In the genomic region with DNA sequence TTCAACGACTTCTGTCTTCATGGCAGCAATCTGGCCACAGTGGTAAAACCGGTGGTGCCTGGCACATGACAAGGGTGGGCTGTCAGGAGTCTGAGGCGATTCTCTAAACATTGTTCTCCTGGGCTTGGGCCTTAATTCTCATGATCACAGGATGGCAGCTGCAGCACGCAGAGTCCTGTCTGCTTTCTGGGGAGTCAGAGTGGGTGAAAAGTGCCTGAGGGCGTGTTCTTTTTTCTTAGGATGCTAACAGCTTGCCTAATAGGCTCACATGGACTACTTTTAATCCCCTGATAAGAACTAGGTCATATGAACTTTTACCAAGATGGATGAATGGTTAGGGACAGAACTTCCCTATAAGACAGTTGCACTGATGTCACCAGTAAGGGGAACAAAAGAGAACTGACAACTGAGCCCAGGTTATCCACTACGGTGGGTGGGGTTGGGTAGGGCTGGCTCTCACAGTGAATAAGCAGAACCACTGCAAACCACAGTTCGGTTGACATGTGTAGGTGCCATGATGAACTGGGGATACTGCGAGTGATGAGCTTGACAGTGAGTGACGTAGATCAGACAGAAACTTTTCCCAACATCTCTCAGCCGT, we compare ENCODE assay signal across 24 mouse cellular contexts. TPM values are rescaled to one million over a fixed set of nuclear protein-coding genes. Genes with fewer than 3 reads are reported as not detected.
DNase-seq lines count a peak whose midpoint lies in the region; ATAC-seq and TF ChIP-seq lines count a peak whose summit lies in the region.
"Had no signal": no experiment of that assay in that cellular context is flagged by ENCODE, and none has a peak within 500 bp of the region (broad histone marks: within the 10 kb centered on the region; RNA-seq: fewer than 3 reads in every experiment).

No protein-coding gene starts in this region.

- H3K9ac ChIP-seq in hindbrain, embryonic 13.5 days = no peak overlapping the region
- H3K9ac ChIP-seq in forebrain, embryonic 14.5 days (ENCODE audit: low read length) = no peak overlapping the region
- H3K9ac ChIP-seq: liver, postnatal 0 days had no signal

- H3K27ac ChIP-seq in hindbrain, embryonic 10.5 days = peak overlapping the region; percentile 84
- H3K27ac ChIP-seq in hindbrain, embryonic 13.5 days = no peak overlapping the region
- peak overlapping the region; percentile 76; the same call in 1 of the 2 replicates for H3K27ac ChIP-seq in forebrain, embryonic 14.5 days (ENCODE audit: low read depth, low read length)
- H3K27ac ChIP-seq: embryonic facial prominence, embryonic 10.5 days; kidney, postnatal 0 days; left cerebral cortex, adult 2 months; limb, embryonic 10.5 days; stomach, postnatal 0 days had no signal

- DNase-seq in hindbrain, embryonic 10.5 days (ENCODE audit: low spot score) = no peak
- peak; percentile 23 for DNase-seq in lung, postnatal 36 days
- no peak for DNase-seq in lung, adult 2 months
- DNase-seq in forebrain, embryonic 14.5 days (ENCODE audit: low spot score) = peak; percentile 47
- no peak for DNase-seq in thymus, postnatal 14 days
- DNase-seq in kidney, adult 8-10 months = no peak
- DNase-seq: adrenal gland, postnatal 14 days; cerebellum, adult 11-12 months; cerebellum, postnatal 25 days; heart, adult 18-20 months; heart, postnatal 4 days; liver, postnatal 0 days; lung, postnatal 4 days; midbrain, embryonic 14.5 days; right cerebral cortex, postnatal 4 days had no signal

- no peaks in the 10 kb centered on the region for H3K9me3 ChIP-seq in hindbrain, embryonic 10.5 days
- no peaks in the 10 kb centered on the region for H3K9me3 ChIP-seq in hindbrain, embryonic 13.5 days
- no peaks in the 10 kb centered on the region for H3K9me3 ChIP-seq in forebrain, embryonic 14.5 days (replicated peaks; ENCODE audit: control insufficient read depth, low read length)
- H3K9me3 ChIP-seq: embryonic facial prominence, embryonic 10.5 days; limb, embryonic 10.5 days had no signal

- H3K36me3 ChIP-seq in hindbrain, embryonic 10.5 days = peaks cover 41% of the 10 kb centered on the region
- H3K36me3 ChIP-seq in hindbrain, embryonic 13.5 days = peaks cover 14% of the 10 kb centered on the region
- H3K36me3 ChIP-seq in forebrain, embryonic 14.5 days (ENCODE audit: control insufficient read depth, insufficient read depth, low read length) = peaks cover 34% of the 10 kb centered on the region

- H3K27me3 ChIP-seq in hindbrain, embryonic 10.5 days (ENCODE audit: insufficient read depth, poor library complexity, severe bottlenecking) = peaks cover 6% of the 10 kb centered on the region; the same call in 1 of the 2 replicates
- no peaks in the 10 kb centered on the region for H3K27me3 ChIP-seq in hindbrain, embryonic 13.5 days
- H3K27me3 ChIP-seq in forebrain, embryonic 14.5 days (replicated peaks; ENCODE audit: control insufficient read depth, insufficient read depth, low read length) = no peaks in the 10 kb centered on the region

- TF ChIP-seq POLR2A in lung, adult 2 months (IDR thresholded peaks at IDR 0.05; ENCODE audit: borderline replicate concordance, extremely low read depth, low read depth, low read length) = no peak

- no peak for ATAC-seq in hindbrain, embryonic 13.5 days (ENCODE audit: low FRiP score)
- ATAC-seq in forebrain, embryonic 14.5 days = no peak
- ATAC-seq in megakaryocyte progenitor cell, adult 5-6 weeks (replicated peaks; ENCODE audit: poor library complexity) = peak; percentile 48; the same call in 1 of the 2 replicates
- ATAC-seq: activated CD4-positive, CD25-positive, alpha-beta regulatory T cell, adult 4 months; CD4-positive, CD25-positive, alpha-beta regulatory T cell, adult 4 months; liver, postnatal 0 days had no signal

- TF ChIP-seq CTCF in lung, adult 2 months (IDR thresholded peaks at IDR 0.05; ENCODE audit: insufficient read depth, low read length) = no peak

- peaks cover 88% of the 10 kb centered on the region for H3K4me1 ChIP-seq in hindbrain, embryonic 10.5 days (replicated peaks)
- H3K4me1 ChIP-seq in hindbrain, embryonic 13.5 days (replicated peaks) = peaks cover 59% of the 10 kb centered on the region
- no peaks in the 10 kb centered on the region for H3K4me1 ChIP-seq in lung, adult 2 months (ENCODE audit: control insufficient read depth, insufficient read depth, low read length)
- peaks cover 73% of the 10 kb centered on the region for H3K4me1 ChIP-seq in forebrain, embryonic 14.5 days (ENCODE audit: control insufficient read depth, insufficient read depth, low read length)

- no peak overlapping the region for H3K4me2 ChIP-seq in hindbrain, embryonic 13.5 days
- H3K4me2 ChIP-seq in forebrain, embryonic 14.5 days (ENCODE audit: low read length) = no peak overlapping the region

- WGBS in hindbrain, embryonic 10.5 days = 84% methylated on average over 10 of the region's 10 CpGs
- 78% methylated on average over 10 of the region's 10 CpGs for WGBS in hindbrain, embryonic 13.5 days
- WGBS in lung, adult 2 months = 85% methylated on average over 10 of the region's 10 CpGs
- WGBS in forebrain, embryonic 14.5 days = 66% methylated on average over 10 of the region's 10 CpGs

- H3K4me3 ChIP-seq in hindbrain, embryonic 10.5 days = no peak overlapping the region
- H3K4me3 ChIP-seq in hindbrain, embryonic 13.5 days = no peak overlapping the region
- H3K4me3 ChIP-seq in lung, adult 2 months (replicated peaks; ENCODE audit: extremely low read depth, low read depth, low read length) = no peak overlapping the region
- no peak overlapping the region for H3K4me3 ChIP-seq in forebrain, embryonic 14.5 days (ENCODE audit: low read depth, low read length)
- H3K4me3 ChIP-seq: embryonic facial prominence, embryonic 10.5 days; left cerebral cortex, adult 2 months; limb, embryonic 10.5 days had no signal

RNA-seq across cellular contexts. Expression of gene Enc1, which starts 13.8 kb away (rescaled TPM):
- 11.2 and 18.6 TPM in 2 replicates for polyA plus RNA-seq in hindbrain, embryonic 10.5 days (2016; fragmentation: Nextera tagmentation; extraction: Ambion mirVana)
- 59.2 and 62.1 TPM in 2 replicates for polyA plus RNA-seq in hindbrain, embryonic 13.5 days (2015; fragmentation: Nextera tagmentation; extraction: Ambion mirVana)
- 7.3 and 8.5 TPM in 2 replicates for polyA plus RNA-seq in lung, adult 2 months (2012; rRNA removed)
- polyA plus RNA-seq in forebrain, embryonic 14.5 days (2014; fragmentation: Nextera tagmentation; extraction: Ambion mirVana) = 89.5 and 96.5 TPM in 2 replicates
- total RNA-seq in megakaryocyte progenitor cell, adult 5-6 weeks (2015) = 2.5 and 3.1 TPM in 2 replicates
- 2.6 and 4.0 TPM in 2 replicates for total RNA-seq in megakaryocyte progenitor cell, adult 5-6 weeks (2017)

RNA-seq across cellular contexts. Expression of gene Hexb, which starts 56.5 kb away (rescaled TPM):
- 18.7 and 23.4 TPM in 2 replicates for polyA plus RNA-seq in hindbrain, embryonic 10.5 days (2016; fragmentation: Nextera tagmentation; extraction: Ambion mirVana)
- 37.3 and 40.1 TPM in 2 replicates for polyA plus RNA-seq in hindbrain, embryonic 13.5 days (2015; fragmentation: Nextera tagmentation; extraction: Ambion mirVana)
- polyA plus RNA-seq in lung, adult 2 months (2012; rRNA removed) = 70.6 and 71.8 TPM in 2 replicates
- polyA plus RNA-seq in forebrain, embryonic 14.5 days (2014; fragmentation: Nextera tagmentation; extraction: Ambion mirVana) = 38.0 and 41.9 TPM in 2 replicates
- 47.2 and 54.0 TPM in 2 replicates for total RNA-seq in megakaryocyte progenitor cell, adult 5-6 weeks (2015)
- 38.6 and 39.3 TPM in 2 replicates for total RNA-seq in megakaryocyte progenitor cell, adult 5-6 weeks (2017)

Comparison
In these comparisons a context has a peak if more than half of its experiments do, and no peak if none do; other contexts are left out.
1. DNase-seq: peak in lung, postnatal 36 days (single experiment) and forebrain, embryonic 14.5 days (single experiment); none in hindbrain, embryonic 10.5 days (single experiment), lung, adult 2 months (single experiment), thymus, postnatal 14 days (single experiment) and kidney, adult 8-10 months (0 of 2).